Mouse (Mus musculus) left cerebral cortex, postnatal 10 days (tissue): ENCODE measurements at regions not wholly inside any gene's neighbourhood (a gene's known extent, or its start where the extent isn't known, plus 50 kb on each side); places are given as distances from the start of the nearest gene placed in this dataset.

Experiments used
- DNase-seq, 2 experiments: peaks; one replicate each; pipeline ENCODE4 v3.0.0; 2021 to 2022; ENCODE audit warnings: low spot score in 2 of 2, mixed read lengths in 1 of 2; ENCODE audit errors: extremely low spot score in 1 of 2
- intact Hi-C: fragments of 180-260 bp; cut with DNase I; formaldehyde crosslinking; loops from one replicate; pipeline ENCODE4 v1.15.1; 2025

DNA sequence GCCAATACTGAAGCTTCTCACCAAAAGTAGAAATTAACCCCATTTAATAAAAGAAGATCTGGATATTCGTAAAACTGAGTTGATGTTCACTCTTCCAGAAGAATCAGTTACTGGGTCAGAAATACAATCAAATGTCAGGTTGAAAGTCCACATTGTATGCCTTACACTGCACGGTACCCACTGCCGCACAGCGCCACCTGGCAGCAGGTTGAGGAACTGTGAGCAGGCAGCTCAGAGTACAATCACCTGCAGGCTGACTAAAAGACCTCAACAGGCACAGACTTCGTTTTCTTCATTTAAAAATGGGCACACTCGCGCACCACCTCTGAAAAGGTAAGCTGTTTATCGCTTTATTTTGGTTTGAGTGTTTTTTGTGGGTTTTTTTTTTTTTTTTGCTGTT lies 341.8 kb upstream of the Mms22l start:
- intact Hi-C loops = loop anchor here (5.0 to 10.0 kb wide), 2 partner anchors 550 to 1667 kb away; partner anchors contain the start of gene Pou3f2
- peak; percentile 51 to 55 for DNase-seq

DNA sequence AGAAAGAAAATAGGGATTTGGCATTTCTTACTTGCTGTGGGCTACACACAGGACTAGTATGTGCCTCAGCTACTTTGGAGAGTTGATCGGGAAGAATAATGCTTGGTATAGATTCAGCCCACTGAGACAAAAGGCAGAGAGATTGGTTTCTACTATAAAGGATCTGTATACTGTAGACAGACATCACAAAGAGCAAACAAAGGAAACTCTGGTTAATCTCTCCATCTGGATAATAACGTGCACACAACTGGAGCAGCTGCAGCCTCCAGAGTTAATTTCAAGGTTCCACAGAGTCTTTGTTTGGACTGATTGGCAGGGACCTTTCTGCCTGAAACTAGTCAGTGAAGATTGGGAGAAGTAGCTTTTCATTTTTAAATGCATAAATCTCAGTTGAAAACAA lies 322.5 kb upstream of the Mms22l start:
- no peak for DNase-seq
- intact Hi-C loops = no loop called here

GRCm38 (mm10) chr4:24213262-24214036 lies 282.8 kb upstream of the Mms22l start:
- DNase-seq = peak in 1 of 2 experiments; percentile 20
- intact Hi-C loops = loop anchor here (10.0 kb wide), 1 partner anchor 1729 kb away; the partner anchor contains the start of gene Pou3f2

DNA sequence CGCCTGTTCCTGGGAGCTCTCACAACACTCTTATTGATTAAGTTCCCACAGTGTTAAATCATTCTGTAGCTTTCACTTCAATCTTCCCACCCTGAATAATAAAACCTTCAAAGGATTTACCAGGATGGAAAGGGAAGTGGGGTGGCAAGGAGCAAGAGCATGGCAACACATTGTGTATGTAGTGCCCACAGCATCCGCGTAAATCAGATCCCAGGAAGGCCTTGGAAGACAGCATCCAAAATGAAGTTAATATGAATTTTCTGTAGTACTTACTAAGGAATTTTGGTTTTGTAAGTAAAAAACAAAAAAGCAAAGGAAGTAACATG lies 282.3 kb upstream of the Mms22l start:
- DNase-seq = no peak

DNA sequence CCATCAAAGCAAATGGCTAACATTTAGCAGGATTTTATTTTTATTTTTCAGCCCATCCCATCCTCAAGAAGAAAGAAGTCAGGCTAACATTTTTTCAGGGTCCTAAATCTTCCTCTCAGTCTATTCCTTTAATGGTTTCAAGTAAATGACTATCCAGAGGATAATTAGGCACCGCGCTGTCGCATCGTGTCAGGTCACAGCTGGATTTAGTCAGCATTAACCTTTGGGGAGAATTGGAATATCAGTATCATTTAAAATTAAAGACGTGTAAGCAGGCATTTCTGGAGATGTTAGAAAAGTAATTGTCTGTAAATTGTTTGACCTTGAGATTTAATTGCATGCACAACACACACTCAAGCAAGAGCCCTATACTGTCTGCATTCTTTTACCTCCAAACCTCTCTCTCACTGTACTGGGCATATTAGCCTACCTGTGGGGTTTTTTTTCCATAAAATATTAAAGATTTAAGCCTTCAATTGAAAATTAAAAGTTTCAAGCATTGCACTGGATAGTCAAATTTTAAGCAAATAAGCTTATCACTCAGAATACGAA lies 277.8 kb upstream of the Mms22l start:
- no peak for DNase-seq
- intact Hi-C loops = loop anchor here (10.0 kb wide), 1 partner anchor 1734 kb away; the partner anchor contains the start of gene Pou3f2

More for the DNA sequence above, 282.3 kb upstream of the Mms22l start:
- intact Hi-C loops = loop anchor here (10.0 kb wide), 1 partner anchor 1729 kb away; the partner anchor contains the start of gene Pou3f2

DNA sequence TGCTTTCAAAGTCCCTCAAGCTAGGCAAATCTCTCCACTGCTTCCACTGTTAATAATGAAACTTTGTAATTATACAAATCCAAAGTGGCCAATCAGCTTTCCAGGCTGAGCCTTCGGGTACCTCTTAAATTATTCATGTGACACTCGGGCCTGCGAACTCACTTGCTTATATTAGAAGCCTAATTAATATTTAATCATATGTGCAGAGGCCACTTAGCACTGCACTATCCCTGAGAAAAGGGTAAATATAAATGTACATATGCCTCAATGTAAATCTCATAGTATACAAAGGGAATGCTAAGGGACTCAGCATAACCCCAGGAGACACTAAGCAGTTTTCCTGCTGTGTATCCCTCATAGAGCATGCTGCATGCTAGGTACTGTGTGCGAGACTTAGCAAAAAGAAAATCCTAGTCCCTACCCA lies 277.2 kb upstream of the Mms22l start:
- no peak for DNase-seq
- intact Hi-C loops = loop anchor here (10.0 kb wide), 1 partner anchor 1734 kb away; the partner anchor contains the start of gene Pou3f2

GRCm38 (mm10) chr4:24219583-24219982 lies 276.7 kb upstream of the Mms22l start:
- intact Hi-C loops = loop anchor here (10.0 kb wide), 1 partner anchor 1735 kb away; the partner anchor contains the start of gene Pou3f2

GRCm38 (mm10) chr4:24245124-24245523 lies 251.1 kb upstream of the Mms22l start:
- intact Hi-C loops = loop anchor here (5.0 kb wide), 1 partner anchor 1763 kb away; no protein-coding TSS in a partner anchor

More at GRCm38 (mm10) chr4:24219583-24219982, 276.7 kb upstream of the Mms22l start:
- no peak for DNase-seq

GRCm38 (mm10) chr4:24248142-24249054 lies 247.9 kb upstream of the Mms22l start:
- intact Hi-C loops = loop anchor here (5.0 kb wide), 1 partner anchor 1766 kb away; no protein-coding TSS in a partner anchor
- no peak for DNase-seq

More at GRCm38 (mm10) chr4:24245124-24245523, 251.1 kb upstream of the Mms22l start:
- no peak for DNase-seq

GRCm38 (mm10) chr4:24249243-24249970 lies 246.8 kb upstream of the Mms22l start:
- intact Hi-C loops = loop anchor here (5.0 kb wide), 1 partner anchor 1767 kb away; no protein-coding TSS in a partner anchor
- peak in 1 of 2 experiments; percentile 50 for DNase-seq

- no peak for DNase-seq
- intact Hi-C loops = no loop called here
These were observed 218.1 kb upstream of the Mms22l start for GRCm38 (mm10) chr4:24278154-24278553.
